Mouse (Mus musculus) CH12.LX (cell line): Measurements from ENCODE around the gene Bmp7.

ENCODE experiments used
- EP300 ChIP-seq: IDR thresholded peaks from 2 replicates; pipeline ENCODE4 v1.6.1; 2011; ENCODE audit warnings: low read length, improper control_type of control experiment
- MAFK ChIP-seq: IDR thresholded peaks from 2 replicates; pipeline ENCODE4 v1.6.1; 2011; ENCODE audit warnings: low read length, improper control_type of control experiment; ENCODE audit not compliant: insufficient replicate concordance
- MXI1 ChIP-seq: IDR thresholded peaks from 2 replicates; pipeline ENCODE4 v1.6.1; 2011; ENCODE audit warnings: mild to moderate bottlenecking, low read depth, low read length, improper control_type of control experiment
- NELFE ChIP-seq: IDR thresholded peaks from 2 replicates; pipeline ENCODE4 v1.6.1; 2011; ENCODE audit warnings: low read depth, low read length, improper control_type of control experiment
- NRF1 ChIP-seq: IDR thresholded peaks from 2 replicates; pipeline ENCODE4 v1.6.1; 2014; ENCODE audit warnings: low read depth, mild to moderate bottlenecking, inconsistent platforms, low read length, improper control_type of control experiment, moderate library complexity
- POLR2A ChIP-seq: IDR thresholded peaks from 2 replicates; pipeline ENCODE4 v1.6.1; 2011; ENCODE audit warnings: low read depth, mild to moderate bottlenecking, improper control_type of control experiment, low read length
- ZMIZ1 ChIP-seq: IDR thresholded peaks from 2 replicates; pipeline ENCODE4 v1.6.1; 2012; ENCODE audit warnings: low read depth, mild to moderate bottlenecking, inconsistent platforms, low read length, improper control_type of control experiment
- ZNF384 ChIP-seq: IDR thresholded peaks from 2 replicates; pipeline ENCODE4 v1.6.1; 2012; ENCODE audit warnings: low read depth, low read length, improper control_type of control experiment, inconsistent platforms

DNA sequence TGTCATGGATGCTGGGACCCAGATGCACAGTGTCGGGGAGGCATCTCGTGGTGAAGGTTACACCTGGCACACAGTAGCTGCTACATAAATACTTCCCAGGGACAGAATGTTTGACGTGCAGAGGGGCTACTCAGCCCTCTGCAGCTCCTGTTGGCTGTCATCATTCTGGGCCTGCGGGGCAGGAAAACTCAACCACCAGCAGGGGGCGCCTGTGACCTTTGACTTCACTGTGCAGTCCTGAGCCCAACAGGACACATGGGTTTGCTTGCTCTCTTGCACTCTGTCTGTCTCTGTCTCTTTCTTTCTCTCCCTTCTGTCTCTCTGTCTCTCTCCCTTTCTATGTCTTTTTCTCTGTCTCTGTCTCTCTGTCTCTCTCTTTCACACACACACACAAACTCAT is 108.4 kb downstream of the Bmp7 start:
- TF ChIP-seq ZNF384 (no peak), POLR2A (no peak), ZMIZ1 (no peak), NELFE (no peak), MAFK (no peak), EP300 (no peak), MXI1 (no peak), NRF1 (no peak)
